Mouse (Mus musculus) liver, adult 2 months (tissue): ENCODE measurements at regions not wholly inside any gene's neighbourhood (a gene's known extent, or its start where the extent isn't known, plus 50 kb on each side); places are given as distances from the start of the nearest gene placed in this dataset.

Source experiments
- CTCF ChIP-seq: fragments of 200-500 bp; IDR thresholded peaks from 2 replicates; pipeline ENCODE4 v1.5.1; 2011; ENCODE audit warnings: low read depth, low read length, control low read depth
- POLR2A ChIP-seq: fragments of 200-500 bp; IDR thresholded peaks from 2 replicates; pipeline ENCODE4 v1.6.1; 2011; ENCODE audit warnings: low read length, control low read depth; ENCODE audit not compliant: insufficient read depth; ENCODE audit errors: extremely low read depth

DNA sequence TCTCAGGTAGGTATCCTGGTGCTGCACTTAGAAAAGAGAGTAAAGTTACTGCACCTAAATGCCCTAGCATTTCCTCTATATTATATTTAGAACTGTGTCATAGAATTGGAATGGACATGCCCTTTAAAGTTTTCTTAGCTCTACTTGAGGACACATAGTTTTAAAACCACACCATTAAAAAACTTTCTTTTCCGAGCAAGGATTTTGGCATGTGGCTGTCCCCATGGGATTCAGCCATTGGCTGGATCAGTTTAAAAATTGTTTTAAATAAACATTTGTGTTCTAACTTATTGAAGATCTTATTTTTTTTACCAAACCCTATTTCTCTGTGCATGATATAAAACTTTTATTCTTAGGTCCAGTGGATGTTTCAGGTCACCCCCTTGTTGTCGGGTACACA is 484.2 kb upstream of the Nr2f2 start:
- TF ChIP-seq CTCF (no peak), POLR2A (no peak)
